13 mouse cellular contexts compared by ENCODE assay signal in the genomic region with DNA sequence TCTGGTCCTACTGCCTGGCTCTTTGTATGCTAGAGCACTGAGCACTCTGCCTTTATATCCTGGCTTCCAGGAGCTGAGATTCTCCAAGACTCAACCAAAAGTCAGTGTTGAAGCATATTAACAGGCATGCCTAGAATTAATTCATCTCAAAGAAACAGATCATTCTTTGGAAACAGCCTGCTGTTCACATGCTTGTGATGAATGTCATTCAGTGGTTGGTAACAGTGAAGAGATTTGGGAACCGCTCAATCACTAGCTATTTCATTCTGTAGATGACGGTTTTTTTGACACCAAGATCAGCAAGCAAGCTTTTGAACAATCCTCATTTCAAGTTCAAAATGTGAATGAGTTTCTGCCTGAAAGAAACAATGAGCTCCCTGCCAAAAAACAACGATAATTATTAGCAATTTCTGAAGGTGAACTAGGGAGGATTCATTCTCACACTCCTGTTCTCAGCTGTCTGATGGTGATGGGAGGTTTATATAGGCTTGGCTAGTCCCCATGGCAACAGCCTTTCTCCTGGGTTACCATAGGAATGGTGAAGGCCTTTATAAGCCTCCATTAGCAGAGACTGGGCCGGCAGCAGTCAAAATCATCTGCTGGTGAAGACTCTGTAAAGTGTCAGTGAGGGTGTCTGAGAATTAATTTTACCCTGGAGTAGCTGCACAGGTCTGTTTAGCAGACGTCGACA.
DNase-seq lines count a peak whose midpoint lies in the region; ATAC-seq lines count a peak whose summit lies in the region.
"Had no signal": no experiment of that assay in that cellular context is flagged by ENCODE, and none has a peak within 500 bp of the region (broad histone marks: within the 10 kb centered on the region; RNA-seq: fewer than 3 reads in every experiment).

No protein-coding gene starts in this region.

- no peak overlapping the region for H3K27ac ChIP-seq in hindbrain, embryonic 11.5 days (ENCODE audit: low read depth, low read length)
- H3K27ac ChIP-seq in midbrain, embryonic 13.5 days = peak overlapping the region; percentile 41; the same call in 1 of the 2 replicates
- H3K27ac ChIP-seq: heart, embryonic 10.5 days had no signal

- DNase-seq in right cerebral cortex, adult 2 months (ENCODE audit: low spot score in 2 of 2) = peak; percentile 16 to 19
- no peak for DNase-seq in right cerebral cortex, postnatal 4 days
- peak; percentile 62 for DNase-seq in hindbrain, embryonic 11.5 days (ENCODE audit: low spot score)
- DNase-seq in thymus, postnatal 14 days = no peak
- DNase-seq in left cerebral cortex, adult 8-10 months (ENCODE audit: low spot score in 2 of 2) = no peak
- DNase-seq in heart, adult 18-20 months = no peak
- DNase-seq: cerebellum, adult 9-11 months; kidney, postnatal 4 days; lung, postnatal 10 days; thymus, postnatal 4 days had no signal

- no peak overlapping the region for H3K4me3 ChIP-seq in hindbrain, embryonic 11.5 days (ENCODE audit: low read depth, low read length)
- no peak overlapping the region for H3K4me3 ChIP-seq in midbrain, embryonic 13.5 days (replicated peaks)
- H3K4me3 ChIP-seq: heart, embryonic 10.5 days had no signal

- H3K9ac ChIP-seq in hindbrain, embryonic 11.5 days (ENCODE audit: low read depth, low read length) = no peak overlapping the region
- no peak overlapping the region for H3K9ac ChIP-seq in midbrain, embryonic 13.5 days (replicated peaks)

- H3K27me3 ChIP-seq in hindbrain, embryonic 11.5 days (ENCODE audit: control insufficient read depth, insufficient read depth, low read length) = no peaks in the 10 kb centered on the region
- H3K27me3 ChIP-seq in midbrain, embryonic 13.5 days = no peaks in the 10 kb centered on the region

- no peaks in the 10 kb centered on the region for H3K4me1 ChIP-seq in hindbrain, embryonic 11.5 days (replicated peaks; ENCODE audit: control insufficient read depth, insufficient read depth, low read length)
- H3K4me1 ChIP-seq in midbrain, embryonic 13.5 days (replicated peaks) = peaks cover 14% of the 10 kb centered on the region
- H3K4me1 ChIP-seq: heart, embryonic 10.5 days had no signal

- H3K36me3 ChIP-seq in hindbrain, embryonic 11.5 days (ENCODE audit: control insufficient read depth, insufficient read depth, low read length) = no peaks in the 10 kb centered on the region
- H3K36me3 ChIP-seq in midbrain, embryonic 13.5 days = no peaks in the 10 kb centered on the region
- H3K36me3 ChIP-seq: heart, embryonic 10.5 days had no signal

- ATAC-seq in hindbrain, embryonic 11.5 days (ENCODE audit: low FRiP score) = peak; percentile 68
- ATAC-seq in midbrain, embryonic 13.5 days = peak; percentile 97
- ATAC-seq: inflammation-experienced regulatory T-cells, adult 6 months had no signal

- H3K9me3 ChIP-seq in hindbrain, embryonic 11.5 days (ENCODE audit: control insufficient read depth, low read length) = no peaks in the 10 kb centered on the region
- H3K9me3 ChIP-seq in midbrain, embryonic 13.5 days = no peaks in the 10 kb centered on the region
- H3K9me3 ChIP-seq: heart, embryonic 10.5 days had no signal

- WGBS in hindbrain, embryonic 11.5 days = 60% methylated on average over 6 of the region's 6 CpGs
- WGBS in midbrain, embryonic 13.5 days = 32% methylated on average over 6 of the region's 6 CpGs

- no peak overlapping the region for H3K4me2 ChIP-seq in hindbrain, embryonic 11.5 days (replicated peaks; ENCODE audit: low read depth, low read length)
- H3K4me2 ChIP-seq in midbrain, embryonic 13.5 days (replicated peaks) = no peak overlapping the region

Comparison
In these comparisons a context has a peak if more than half of its experiments do, and no peak if none do; other contexts are left out.
1. DNase-seq: peak in right cerebral cortex, adult 2 months (2 of 2) and hindbrain, embryonic 11.5 days (single experiment); none in right cerebral cortex, postnatal 4 days (single experiment), thymus, postnatal 14 days (single experiment), left cerebral cortex, adult 8-10 months (0 of 2) and heart, adult 18-20 months (0 of 2).